15 mouse cellular contexts compared by ENCODE assay signal in the genomic region with DNA sequence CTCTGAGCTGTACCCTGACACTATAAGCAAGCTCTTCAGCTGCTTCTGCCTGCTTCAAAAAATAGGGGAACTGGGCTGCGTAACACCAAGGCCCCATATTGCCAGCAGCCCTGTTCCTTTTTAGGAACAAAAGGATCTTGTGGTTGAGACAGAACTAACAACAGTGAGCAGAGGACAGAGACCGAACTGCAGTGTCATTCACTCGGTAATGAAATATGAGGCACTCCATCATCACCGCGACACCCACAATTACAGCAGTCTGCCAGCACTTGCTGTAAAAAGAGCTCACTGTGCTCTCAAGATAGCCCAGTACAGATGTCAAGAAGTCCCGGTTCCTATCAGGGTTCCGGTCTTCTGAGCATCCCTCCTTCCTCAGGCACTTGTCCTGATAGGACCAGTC. TPM values are rescaled to one million over a fixed set of nuclear protein-coding genes. Genes with fewer than 3 reads are reported as not detected.
A peak's percentile ranks its signal among the peaks of the same experiment; 100 is the strongest.
DNase-seq lines count a peak whose midpoint lies in the region; ATAC-seq and TF ChIP-seq lines count a peak whose summit lies in the region.
"Had no signal": no experiment of that assay in that cellular context is flagged by ENCODE, and none has a peak within 500 bp of the region (broad histone marks: within the 10 kb centered on the region; RNA-seq: fewer than 3 reads in every experiment).

No protein-coding gene starts in this region.

- intact Hi-C loops in gastrocnemius, postnatal 14 days (cut with DNase I; ENCODE audit: low total_unique reads), result no loop called here

- TF ChIP-seq CTCF in liver, postnatal 0 days (IDR thresholded peaks at IDR 0.05; ENCODE audit: low read depth), result no peak

- H3K27me3 ChIP-seq in neural tube, embryonic 11.5 days (ENCODE audit: control insufficient read depth, insufficient read depth, low read length), result no peaks in the 10 kb centered on the region
- no peaks in the 10 kb centered on the region for H3K27me3 ChIP-seq in liver, postnatal 0 days (ENCODE audit: insufficient read depth, low read length)
- H3K27me3 ChIP-seq: embryonic facial prominence, embryonic 12.5 days; forebrain, embryonic 13.5 days; kidney, embryonic 15.5 days; limb, embryonic 15.5 days had no signal

- no peaks in the 10 kb centered on the region for H3K36me3 ChIP-seq in neural tube, embryonic 11.5 days (ENCODE audit: control insufficient read depth, insufficient read depth, low read length)
- no peaks in the 10 kb centered on the region for H3K36me3 ChIP-seq in liver, postnatal 0 days (replicated peaks; ENCODE audit: insufficient read depth, low read length)
- H3K36me3 ChIP-seq: embryonic facial prominence, embryonic 12.5 days; kidney, embryonic 15.5 days; limb, embryonic 15.5 days had no signal

- H3K27ac ChIP-seq in neural tube, embryonic 11.5 days (ENCODE audit: low read depth, low read length), result no peak overlapping the region
- peak overlapping the region; percentile 58 for H3K27ac ChIP-seq in liver, postnatal 0 days (ENCODE audit: low read depth)
- H3K27ac ChIP-seq: embryonic facial prominence, embryonic 12.5 days; forebrain, embryonic 13.5 days; kidney, embryonic 15.5 days; limb, embryonic 15.5 days had no signal

- no peak for ATAC-seq in neural tube, embryonic 11.5 days (ENCODE audit: insufficient read depth, low FRiP score, low TSS enrichment)
- peak; percentile 96 for ATAC-seq in common myeloid progenitor, adult 5-6 weeks (replicated peaks; ENCODE audit: low read depth, poor library complexity, severe bottlenecking)
- peak; percentile 35 for ATAC-seq in liver, postnatal 0 days
- ATAC-seq: forebrain, embryonic 13.5 days had no signal

- H3K9me3 ChIP-seq in neural tube, embryonic 11.5 days (ENCODE audit: control insufficient read depth, low read length), result no peaks in the 10 kb centered on the region
- no peaks in the 10 kb centered on the region for H3K9me3 ChIP-seq in liver, postnatal 0 days (ENCODE audit: low read length)
- H3K9me3 ChIP-seq: embryonic facial prominence, embryonic 12.5 days; forebrain, embryonic 13.5 days; kidney, embryonic 15.5 days; limb, embryonic 15.5 days had no signal

- WGBS in neural tube, embryonic 11.5 days, result 67% methylated on average over 7 of the region's 7 CpGs
- WGBS in liver, postnatal 0 days (ENCODE audit: insufficient replicate concordance), result 27% methylated on average over 7 of the region's 7 CpGs

- H3K4me3 ChIP-seq in neural tube, embryonic 11.5 days (ENCODE audit: low read depth, low read length), result no peak overlapping the region
- no peak overlapping the region for H3K4me3 ChIP-seq in liver, postnatal 0 days (ENCODE audit: low read depth, low read length)
- H3K4me3 ChIP-seq: embryonic facial prominence, embryonic 12.5 days; forebrain, embryonic 13.5 days; kidney, embryonic 15.5 days; limb, embryonic 15.5 days had no signal

- H3K9ac ChIP-seq in neural tube, embryonic 11.5 days (ENCODE audit: low read length), result no peak overlapping the region
- H3K9ac ChIP-seq in liver, postnatal 0 days (replicated peaks), result peak overlapping the region; percentile 34; the same call in 1 of the 2 replicates
- H3K9ac ChIP-seq: embryonic facial prominence, embryonic 12.5 days; forebrain, embryonic 13.5 days; kidney, embryonic 15.5 days; limb, embryonic 15.5 days had no signal

- peak; percentile 18 for DNase-seq in neural tube, embryonic 11.5 days (ENCODE audit: low spot score)
- DNase-seq in neural tube, embryonic 10.5 days (ENCODE audit: extremely low spot score, low spot score), result no peak
- peak; percentile 29 for DNase-seq in liver, postnatal 0 days
- DNase-seq in urinary bladder, postnatal 10 days (ENCODE audit: low spot score), result no peak
- DNase-seq in gastrocnemius, postnatal 14 days, result no peak
- DNase-seq in spleen, adult 12 weeks (ENCODE audit: low spot score), result no peak
- DNase-seq: cerebellum, postnatal 10 days; gastrocnemius, postnatal 25 days; layer of hippocampus, postnatal 36 days; thymus, adult 18-20 months had no signal

- H3K4me1 ChIP-seq in neural tube, embryonic 11.5 days (ENCODE audit: control insufficient read depth, insufficient read depth, low read length), result no peaks in the 10 kb centered on the region
- peaks cover 14% of the 10 kb centered on the region for H3K4me1 ChIP-seq in liver, postnatal 0 days (ENCODE audit: insufficient read depth)
- H3K4me1 ChIP-seq: embryonic facial prominence, embryonic 12.5 days; forebrain, embryonic 13.5 days; kidney, embryonic 15.5 days; limb, embryonic 15.5 days had no signal

- no peak for TF ChIP-seq EP300 in liver, postnatal 0 days (IDR thresholded peaks at IDR 0.05; ENCODE audit: low read depth)

- H3K4me2 ChIP-seq in neural tube, embryonic 11.5 days (ENCODE audit: low read depth), result no peak overlapping the region
- peak overlapping the region; percentile 22 for H3K4me2 ChIP-seq in liver, postnatal 0 days (ENCODE audit: low read depth, low read length)
- H3K4me2 ChIP-seq: embryonic facial prominence, embryonic 12.5 days; forebrain, embryonic 13.5 days; kidney, embryonic 15.5 days; limb, embryonic 15.5 days had no signal

RNA-seq across cellular contexts. Expression of gene Gtf3c6, which starts 18.1 kb away (rescaled TPM):
- 137 and 141 TPM in 2 replicates for polyA plus RNA-seq in neural tube, embryonic 11.5 days (2014; fragmentation: Nextera tagmentation; extraction: Ambion mirVana)
- total RNA-seq in common myeloid progenitor, adult 5-6 weeks (2017), result 181 and 258 TPM in 2 replicates
- polyA plus RNA-seq in liver, postnatal 0 days (2015; fragmentation: Nextera tagmentation; extraction: Ambion mirVana), result 23.7 and 28.3 TPM in 2 replicates
- total RNA-seq in gastrocnemius, postnatal 14 days (2021), result 10 to 100 TPM; 19.1 to 21.5 TPM

RNA-seq across cellular contexts. Expression of gene Amd1, which starts 26.0 kb away (rescaled TPM):
- 94.8 and 97.9 TPM in 2 replicates for polyA plus RNA-seq in neural tube, embryonic 11.5 days (2014; fragmentation: Nextera tagmentation; extraction: Ambion mirVana)
- total RNA-seq in common myeloid progenitor, adult 5-6 weeks (2017), result 202 and 215 TPM in 2 replicates
- polyA plus RNA-seq in liver, postnatal 0 days (2015; fragmentation: Nextera tagmentation; extraction: Ambion mirVana), result 25.5 and 29.1 TPM in 2 replicates
- total RNA-seq in gastrocnemius, postnatal 14 days (2021), result 10 to 100 TPM; 20.7 to 24.8 TPM

RNA-seq across cellular contexts. Expression of gene Rpf2, which starts 29.2 kb away (rescaled TPM):
- 85.7 and 87.0 TPM in 2 replicates for polyA plus RNA-seq in neural tube, embryonic 11.5 days (2014; fragmentation: Nextera tagmentation; extraction: Ambion mirVana)
- 231 and 281 TPM in 2 replicates for total RNA-seq in common myeloid progenitor, adult 5-6 weeks (2017)
- polyA plus RNA-seq in liver, postnatal 0 days (2015; fragmentation: Nextera tagmentation; extraction: Ambion mirVana), result 23.7 and 24.1 TPM in 2 replicates
- total RNA-seq in gastrocnemius, postnatal 14 days (2021), result 10 to 100 TPM; 16.2 to 19.2 TPM

Comparison
In these comparisons a context has a peak if more than half of its experiments do, and no peak if none do; other contexts are left out.
1. DNase-seq: peak in neural tube, embryonic 11.5 days (single experiment) and liver, postnatal 0 days (single experiment); none in neural tube, embryonic 10.5 days (single experiment), urinary bladder, postnatal 10 days (single experiment), gastrocnemius, postnatal 14 days (single experiment) and spleen, adult 12 weeks (single experiment).
2. RNA of gene Rpf2, which starts 29.2 kb away (total RNA-seq): 231 to 281 TPM in common myeloid progenitor, adult 5-6 weeks; 16.2 to 19.2 TPM in gastrocnemius, postnatal 14 days; every median in the first group is over 10 times any median in the second.